Mouse (Mus musculus) liver, adult 2 months (tissue): ENCODE results near the gene Trarg1.

Source experiments
- CTCF ChIP-seq: fragments of 200-500 bp; IDR thresholded peaks from 2 replicates; pipeline ENCODE4 v1.5.1; 2011; ENCODE audit warnings: low read depth, low read length, control low read depth
- POLR2A ChIP-seq: fragments of 200-500 bp; IDR thresholded peaks from 2 replicates; pipeline ENCODE4 v1.6.1; 2011; ENCODE audit warnings: low read length, control low read depth; ENCODE audit not compliant: insufficient read depth; ENCODE audit errors: extremely low read depth

DNA sequence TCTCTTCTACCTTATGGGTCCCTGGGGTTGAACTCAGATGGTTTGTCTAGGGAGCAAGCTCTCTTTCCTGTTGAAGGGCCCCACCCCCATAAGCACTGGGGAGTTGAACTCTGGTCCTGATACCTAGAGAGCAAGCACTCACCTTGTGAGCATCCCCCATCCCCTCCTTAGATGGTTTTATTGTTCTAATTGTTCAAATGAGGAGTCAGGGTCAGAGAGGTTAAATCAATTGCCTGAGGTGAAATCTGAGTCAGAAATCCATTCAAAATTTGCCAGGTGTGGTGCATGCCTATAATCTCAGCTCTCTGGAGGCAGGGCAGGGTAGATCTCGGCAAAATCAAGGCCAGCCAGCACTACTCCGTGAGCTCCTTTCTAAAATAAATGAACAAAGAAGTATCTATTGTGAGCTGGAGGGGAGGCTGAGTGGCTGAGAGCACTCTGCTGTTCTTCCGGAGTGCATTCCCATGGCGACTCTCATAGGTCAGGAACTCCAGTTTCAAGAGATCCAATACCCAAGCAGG is 22.1 kb upstream of the Trarg1 start:
- TF ChIP-seq CTCF (no peak), POLR2A (no peak)
